Mouse (Mus musculus) gastrocnemius, adult 2 months (tissue): ENCODE results near the gene Naa16. TPM values are rescaled to one million over a fixed set of nuclear protein-coding genes. Genes with fewer than 3 reads are reported as not detected.

Source experiments
- DNase-seq: peaks from one replicate; pipeline ENCODE4 v3.0.0; 2022
- H3K27ac ChIP-seq: fragments of 200-600 bp; 2 replicates; pipeline ENCODE4 v1.8.1; 2022; ENCODE audit warnings: mild to moderate bottlenecking
- H3K4me3 ChIP-seq: fragments of 200-600 bp; 2 replicates; pipeline ENCODE4 v1.8.1; 2022; ENCODE audit warnings: mild to moderate bottlenecking, moderate library complexity
- CTCF ChIP-seq: fragments of 200-600 bp; IDR thresholded peaks from 2 replicates; pipeline ENCODE4 v1.8.1; 2022; ENCODE audit warnings: antibody characterized with exemption, mild to moderate bottlenecking, moderate library complexity
- intact Hi-C: fragments of 180-260 bp; cut with DNase I; formaldehyde crosslinking; loops from one replicate; pipeline ENCODE4 v1.15.1; 2025
- total RNA-seq, 2 experiments: library from RNA; stranded (reverse); gene quantifications; 2 replicates each; pipeline ENCODE4 v1.2.3; 2021

Gene Naa16
- total RNA-seq, 2 experiments from 2014 or later, result 22.3 to 22.9 TPM

DNA sequence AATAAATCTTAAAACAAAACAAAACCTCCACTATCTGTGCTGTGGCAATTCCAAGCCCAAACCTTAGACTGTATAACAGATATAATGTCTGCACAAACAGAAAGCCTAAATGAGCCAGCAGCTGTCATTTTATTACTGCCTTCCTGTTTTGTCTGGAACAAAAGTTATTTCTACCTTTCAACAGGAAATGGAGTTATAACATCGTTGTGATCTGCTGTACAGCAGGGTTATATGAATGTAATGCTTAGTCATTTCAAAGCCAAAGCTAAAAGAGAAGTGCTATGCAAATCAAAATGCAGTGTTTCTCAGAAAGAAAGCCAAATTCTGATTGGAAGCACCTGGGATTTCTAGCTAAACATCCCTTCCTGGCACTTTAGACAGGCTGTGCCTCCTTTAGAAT, 2.7 kb upstream of the Naa16 start:
- Histone ChIP-seq H3K27ac (no peak overlapping the region), H3K4me3 (no peak overlapping the region)
- intact Hi-C loops, result loop anchor here (2.0 to 5.0 kb wide), 2 partner anchors 32 to 89 kb away; partner anchors contain the start of genes Elf1 and Wbp4
- no peak for DNase-seq
- TF ChIP-seq CTCF, result no peak

DNA sequence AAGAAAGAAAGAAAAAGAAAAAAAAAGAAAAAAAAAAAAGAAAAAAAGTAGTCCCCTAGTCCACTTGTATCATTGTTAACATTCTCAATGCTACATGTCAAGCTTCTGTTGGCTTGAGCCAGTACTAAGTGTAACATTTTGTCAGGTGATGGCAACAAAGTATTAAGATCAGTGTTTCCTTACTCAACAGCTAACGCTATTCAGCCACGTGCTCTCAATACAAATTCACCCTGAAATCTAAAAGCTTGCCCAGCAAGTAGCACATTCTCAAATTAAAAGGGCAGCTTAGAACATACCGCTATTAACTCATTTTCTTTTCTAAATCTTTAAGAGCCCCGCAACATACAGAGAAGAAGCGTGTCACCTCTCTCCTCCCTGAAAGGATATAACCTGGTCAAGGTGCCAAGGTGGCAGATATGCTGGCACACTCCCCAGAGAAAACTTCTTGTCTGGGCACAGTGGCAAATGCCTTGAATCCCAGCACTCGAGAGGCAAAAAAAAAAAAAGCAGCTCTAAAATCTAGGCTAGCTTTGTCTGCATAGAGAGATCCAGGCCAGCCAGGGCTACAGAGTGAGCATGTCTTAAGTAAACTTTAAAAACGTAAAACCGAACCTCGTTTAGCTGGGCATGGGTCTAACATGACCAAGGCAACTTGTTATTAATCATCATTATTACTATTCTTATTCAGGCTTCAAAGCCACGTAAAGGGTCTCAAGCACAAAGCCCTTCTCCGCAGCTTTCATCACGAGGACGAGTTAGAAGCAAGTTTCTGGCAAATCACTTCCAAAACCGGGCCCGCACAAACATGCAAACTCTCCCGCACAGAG, 927 bp downstream of the Naa16 start:
- H3K4me3 ChIP-seq, result peak overlapping the region; percentile 90
- intact Hi-C loops, result loop anchor here (5.0 kb wide), 1 partner anchor 93 kb away; the partner anchor contains the start of genes Elf1 and Wbp4
- TF ChIP-seq CTCF, result no peak
- peak overlapping the region; percentile 99 for H3K27ac ChIP-seq
- DNase-seq, result peak; percentile 61

DNA sequence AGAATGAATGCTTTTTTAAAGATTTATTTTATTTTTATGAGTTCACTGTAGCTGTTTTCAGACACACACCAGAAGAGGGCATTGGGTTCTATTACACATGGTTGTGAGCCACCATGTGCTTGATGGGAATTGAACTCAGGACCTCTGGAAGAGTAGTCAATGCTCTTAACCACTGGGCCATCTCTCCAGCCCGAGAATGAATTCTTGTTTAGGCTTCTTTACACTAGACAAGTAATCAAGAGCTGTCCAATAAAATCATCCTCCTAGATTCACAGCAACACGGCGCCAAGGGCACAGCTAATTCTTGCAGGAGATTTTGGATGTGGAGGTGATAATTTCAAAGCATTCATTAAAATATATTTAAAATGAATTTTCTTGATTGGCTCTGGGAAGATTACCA, 2.3 kb downstream of the Naa16 start:
- intact Hi-C loops, result no loop called here
- Histone ChIP-seq H3K27ac (peak overlapping the region; percentile 99), H3K4me3 (peak overlapping the region; percentile 90)
- TF ChIP-seq CTCF, result no peak
- DNase-seq, result no peak

DNA sequence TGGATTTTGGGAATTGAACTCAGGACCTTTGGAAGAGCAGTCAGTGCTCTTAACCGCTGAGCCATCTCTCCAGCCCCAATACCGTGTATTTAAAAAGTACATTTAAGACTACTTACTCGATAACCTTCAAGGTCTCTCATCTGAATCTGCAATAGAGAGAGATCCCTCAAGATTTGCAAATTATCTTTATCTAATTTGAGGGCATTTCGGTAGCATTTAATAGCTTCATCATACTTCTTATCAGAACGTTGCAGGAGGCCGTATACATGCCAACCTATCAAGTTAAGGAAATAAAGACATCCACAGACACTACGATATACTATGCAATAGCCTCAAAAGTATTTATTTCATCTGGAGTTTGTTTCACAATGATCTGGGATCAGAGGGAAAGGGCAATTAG, 7.5 kb downstream of the Naa16 start:
- DNase-seq, result no peak
- no peak for TF ChIP-seq CTCF
- Histone ChIP-seq H3K27ac (no peak overlapping the region), H3K4me3 (no peak overlapping the region)
- intact Hi-C loops, result loop anchor here (5.0 kb wide), 1 partner anchor 36 kb away; no protein-coding TSS in a partner anchor

DNA sequence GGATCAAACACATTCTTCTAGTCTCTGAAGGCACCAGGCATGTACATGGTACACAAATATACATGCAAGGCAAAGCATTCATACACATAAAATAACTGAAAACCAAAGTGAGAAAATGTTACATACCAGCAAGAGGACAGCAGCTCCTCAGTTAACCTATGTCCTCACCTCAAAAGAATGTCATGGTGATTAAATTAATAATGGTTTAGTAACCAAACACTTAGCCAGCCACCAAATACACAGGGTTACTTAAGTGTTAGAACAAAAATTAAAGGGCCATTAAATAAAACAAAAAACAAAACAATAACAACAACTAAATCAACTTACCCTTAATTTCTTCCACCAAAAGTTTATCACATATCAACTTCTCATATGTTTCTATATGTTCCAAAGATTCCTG, 13.5 kb downstream of the Naa16 start:
- Histone ChIP-seq H3K27ac (no peak overlapping the region), H3K4me3 (no peak overlapping the region)
- no peak for DNase-seq
- no peak for TF ChIP-seq CTCF
- intact Hi-C loops, result no loop called here

DNA sequence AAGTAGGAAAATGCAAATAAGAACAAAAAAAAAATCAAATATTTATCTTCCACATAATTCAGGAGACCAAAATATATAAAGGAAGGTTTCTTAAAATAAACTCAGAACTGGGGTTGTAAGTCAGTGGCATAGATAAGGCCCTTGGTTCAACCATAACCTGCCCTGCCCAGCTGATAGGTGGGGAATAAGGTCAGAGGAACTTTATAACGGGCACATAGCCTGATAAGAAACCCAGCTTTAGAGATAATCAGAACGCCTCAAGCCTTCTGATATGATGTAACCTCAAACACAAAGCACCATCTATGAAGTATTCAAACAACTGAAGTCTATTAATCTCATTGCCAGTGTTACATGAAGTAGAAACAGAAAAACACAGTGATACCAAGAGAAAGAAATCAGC, 32.5 kb downstream of the Naa16 start:
- Histone ChIP-seq H3K27ac (no peak overlapping the region), H3K4me3 (no peak overlapping the region)
- no peak for TF ChIP-seq CTCF
- DNase-seq, result no peak
- intact Hi-C loops, result no loop called here

DNA sequence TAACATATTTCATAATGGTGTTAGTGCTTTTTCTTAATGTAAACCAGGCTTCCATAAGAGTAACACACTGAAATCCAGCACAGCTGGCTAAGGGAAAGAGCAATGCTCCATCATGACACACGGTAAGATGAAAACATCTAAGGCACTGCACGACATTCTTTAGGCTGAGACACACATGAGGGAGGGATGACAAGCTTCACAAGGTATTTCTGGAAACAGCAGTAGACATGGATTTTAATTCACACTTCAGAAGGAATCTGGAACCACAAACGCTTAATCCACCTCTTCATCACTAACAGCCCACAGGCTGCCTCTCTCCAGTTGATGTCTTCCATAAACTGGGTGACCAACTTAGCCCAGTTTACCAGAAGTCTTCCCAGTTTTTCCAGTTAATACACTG, 44.2 kb downstream of the Naa16 start:
- intact Hi-C loops, result loop anchor here (5.0 kb wide), 1 partner anchor 36 kb away; no protein-coding TSS in a partner anchor
- no peak overlapping the region for H3K27ac ChIP-seq
- no peak for TF ChIP-seq CTCF
- no peak for DNase-seq
- no peak overlapping the region for H3K4me3 ChIP-seq

DNA sequence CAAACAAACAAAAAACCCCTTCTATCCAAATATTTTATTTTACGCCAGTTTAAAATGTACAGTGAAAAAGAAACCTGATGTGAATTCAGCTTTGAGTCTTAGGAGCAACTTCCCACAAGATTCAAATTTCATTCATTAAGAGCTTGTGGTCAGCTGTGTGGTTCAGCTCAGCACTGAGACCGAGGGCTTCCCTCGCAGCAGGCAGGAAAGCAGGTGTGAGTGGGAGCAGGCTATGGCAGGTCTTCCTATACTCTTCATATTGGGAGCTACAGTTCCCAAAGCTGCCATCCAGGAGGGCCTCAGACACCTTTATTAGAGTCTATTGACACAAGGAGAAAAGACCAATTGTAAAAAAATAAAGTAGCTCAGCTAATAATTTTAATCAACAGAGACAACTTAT, 55.0 kb downstream of the Naa16 start:
- intact Hi-C loops, result no loop called here
- TF ChIP-seq CTCF, result no peak
- Histone ChIP-seq H3K27ac (no peak overlapping the region), H3K4me3 (no peak overlapping the region)
- DNase-seq, result no peak

DNA sequence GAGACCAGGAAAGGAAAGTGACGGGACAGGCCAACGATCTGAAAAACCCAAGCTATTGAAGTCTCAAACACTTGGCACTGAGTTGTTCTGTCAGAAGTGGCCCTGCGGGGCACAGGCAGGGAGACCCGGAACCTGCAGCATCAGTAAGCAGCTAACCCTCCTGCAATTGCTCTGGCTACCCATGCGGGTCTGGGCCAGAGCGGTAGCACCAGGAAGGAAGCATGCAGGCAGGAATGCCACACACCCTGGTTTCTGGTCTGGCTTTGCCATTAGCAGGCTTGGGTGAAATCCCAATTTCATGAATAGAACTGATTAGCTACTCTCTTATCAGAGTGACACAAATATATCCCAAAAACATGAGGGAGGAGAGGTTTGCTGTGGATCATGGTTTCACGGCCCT, 58.6 kb downstream of the Naa16 start:
- no peak for TF ChIP-seq CTCF
- intact Hi-C loops, result no loop called here
- DNase-seq, result no peak
- Histone ChIP-seq H3K4me3 (no peak overlapping the region), H3K27ac (peak overlapping the region; percentile 52; the same call in 1 of the 2 replicates)

DNA sequence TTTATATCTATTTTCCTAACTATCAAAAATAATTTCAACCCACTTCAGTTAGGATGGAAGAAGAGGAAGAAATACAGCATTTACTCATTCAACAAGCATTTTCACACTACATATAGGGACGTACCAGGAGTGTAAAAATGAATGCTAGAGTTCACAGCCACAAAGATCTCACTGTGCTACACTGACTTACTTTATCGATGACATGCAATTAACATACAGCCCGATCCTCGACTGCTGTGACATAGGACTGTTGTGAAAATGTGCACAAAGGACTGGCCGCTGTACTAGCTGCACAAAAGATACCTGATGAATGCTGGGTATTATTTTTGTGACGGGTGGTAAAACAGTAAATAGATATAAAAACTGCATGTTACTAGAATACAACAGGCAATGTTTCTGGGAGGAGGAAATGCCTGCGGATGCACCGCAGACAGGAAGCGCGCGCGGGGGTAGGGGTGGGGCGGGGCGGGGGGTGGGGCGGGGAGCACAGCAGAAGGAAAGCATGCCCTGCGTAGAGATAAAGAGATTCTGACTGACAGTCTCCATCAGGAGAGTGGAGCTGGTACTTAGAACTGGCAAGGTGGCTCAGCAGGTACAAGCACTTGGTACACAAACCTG, 59.5 kb downstream of the Naa16 start:
- intact Hi-C loops, result no loop called here
- H3K4me3 ChIP-seq, result peak overlapping the region; percentile 32
- no peak for DNase-seq
- no peak for TF ChIP-seq CTCF
- peak overlapping the region; percentile 52 for H3K27ac ChIP-seq

DNA sequence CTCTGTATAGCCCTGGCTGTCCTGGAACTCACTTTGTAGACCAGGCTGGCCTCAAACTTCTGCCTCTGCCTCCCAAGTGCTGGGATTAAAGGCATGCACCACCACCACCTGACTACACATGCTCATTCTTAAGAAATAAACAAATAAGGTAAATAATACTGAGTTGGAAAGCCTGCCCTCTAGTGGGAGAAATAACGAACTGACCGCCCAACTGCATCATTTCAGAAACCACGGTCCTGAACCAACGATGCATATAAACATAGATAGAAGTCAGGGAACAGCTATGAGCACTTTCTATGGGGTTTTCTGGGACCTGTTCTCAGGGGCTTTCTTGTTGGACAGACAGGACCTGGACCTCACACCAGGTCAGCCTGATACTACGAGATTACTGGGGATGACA, 63.5 kb downstream of the Naa16 start:
- intact Hi-C loops, result loop anchor here (1.0 to 5.0 kb wide), 2 partner anchors 150 to 202 kb away; no protein-coding TSS in a partner anchor
- DNase-seq, result no peak
- Histone ChIP-seq H3K4me3 (no peak overlapping the region), H3K27ac (no peak overlapping the region)
- peak; percentile 77 for TF ChIP-seq CTCF

DNA sequence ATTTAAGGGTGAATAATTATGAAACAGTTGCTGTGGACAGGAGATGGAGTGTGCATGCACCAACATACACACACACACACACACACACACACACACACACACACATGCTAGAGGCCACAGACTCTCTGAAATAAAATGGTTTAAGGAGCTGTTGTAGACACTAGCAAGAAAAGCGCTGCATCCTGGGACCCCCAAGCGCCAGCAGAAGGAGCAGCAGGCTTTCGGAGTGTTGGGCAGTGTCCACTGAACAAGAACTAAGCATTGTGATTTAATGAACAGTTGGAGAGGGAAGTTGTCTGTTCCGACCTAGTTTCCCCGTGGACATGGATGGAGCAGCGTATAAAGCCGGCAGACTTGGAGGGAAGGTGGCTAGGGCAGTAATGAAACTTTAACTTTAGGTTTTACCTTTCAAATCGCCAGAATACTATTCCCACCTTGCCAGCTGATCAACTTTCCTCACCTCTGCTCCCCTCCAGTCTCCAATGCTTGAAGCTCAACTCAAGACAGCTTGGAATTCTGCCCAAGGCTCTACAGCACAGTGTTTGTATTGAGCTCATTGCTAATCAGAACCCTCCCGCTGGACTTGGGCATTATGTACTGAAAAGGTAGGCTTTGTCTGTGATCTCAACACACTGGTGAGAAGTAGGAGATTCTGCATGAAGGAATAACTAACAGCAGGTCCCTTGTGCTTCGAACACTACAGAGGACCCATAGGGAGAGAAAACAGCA, 66.3 kb downstream of the Naa16 start:
- intact Hi-C loops, result no loop called here

DNA sequence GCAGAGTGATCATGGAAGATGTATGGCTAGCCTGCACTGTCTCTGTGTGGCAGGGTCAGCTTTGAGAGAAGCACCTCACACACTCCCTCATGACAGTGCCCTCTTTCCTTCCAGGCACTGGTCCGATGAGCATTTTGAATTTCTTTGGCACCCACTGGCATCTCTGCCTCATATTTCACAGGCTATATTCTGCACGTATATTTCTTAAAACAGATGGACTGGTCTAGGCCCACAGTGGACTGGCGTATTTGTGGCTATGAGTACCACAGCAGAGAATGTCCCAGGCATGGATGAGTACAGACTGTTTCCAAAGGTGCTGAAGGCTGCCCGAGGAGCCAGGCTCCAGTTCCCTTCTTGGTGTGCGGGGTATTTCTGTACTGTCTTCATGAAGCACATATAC, 68.7 kb downstream of the Naa16 start:
- intact Hi-C loops, result no loop called here
- TF ChIP-seq CTCF, result no peak
- H3K27ac ChIP-seq, result peak overlapping the region; percentile 79
- H3K4me3 ChIP-seq, result peak overlapping the region; percentile 61
- peak; percentile 55 for DNase-seq

More for the DNA sequence above, 66.3 kb downstream of the Naa16 start:
- H3K27ac ChIP-seq, result no peak overlapping the region
- no peak overlapping the region for H3K4me3 ChIP-seq
- DNase-seq, result no peak
- TF ChIP-seq CTCF, result no peak
